Mouse (Mus musculus) hindbrain, embryonic 11.5 days (tissue): ENCODE results near the gene Rdh16f2. TPM values are rescaled to one million over a fixed set of nuclear protein-coding genes. Genes with fewer than 3 reads are reported as not detected.
"Not testable (repeated sequence)": the region's sequence is repeated elsewhere in the genome, so short reads cannot be mapped to it uniquely, and the experiment has no call there.

Experiments used
- ATAC-seq: fragments of 200-750 bp; cut with Nextera tagmentation; 2 replicates; pipeline ENCODE4 v1.8.0; 2017; ENCODE audit warnings: mild to moderate bottlenecking, moderate TSS enrichment, moderate library complexity; ENCODE audit not compliant: low FRiP score
- DNase-seq: peaks from one replicate; pipeline ENCODE4 v3.0.0-alpha.2; 2015; ENCODE audit warnings: low spot score
- H3K27ac ChIP-seq: fragments of 300-500 bp; sonication (generic); 2 replicates; pipeline ENCODE4 v1.5.1; 2014; ENCODE audit warnings: mild to moderate bottlenecking, low read depth, low read length
- H3K27me3 ChIP-seq: fragments of 300-500 bp; sonication (generic); 2 replicates; pipeline ENCODE4 v1.6.1; 2014; ENCODE audit warnings: mild to moderate bottlenecking, low read length, moderate library complexity, mixed read lengths; ENCODE audit not compliant: control insufficient read depth, insufficient read depth
- H3K36me3 ChIP-seq: fragments of 300-500 bp; sonication (generic); 2 replicates; pipeline ENCODE4 v1.6.1; 2014; ENCODE audit warnings: mild to moderate bottlenecking, low read length, moderate library complexity, mixed read lengths; ENCODE audit not compliant: control insufficient read depth, insufficient read depth
- H3K4me1 ChIP-seq: fragments of 300-500 bp; sonication (generic); replicated peaks from 2 replicates; pipeline ENCODE4 v1.6.1; 2014; ENCODE audit warnings: low read length, mixed read lengths; ENCODE audit not compliant: control insufficient read depth, insufficient read depth
- H3K4me2 ChIP-seq: fragments of 300-500 bp; sonication (generic); replicated peaks from 2 replicates; pipeline ENCODE4 v1.6.1; 2014; ENCODE audit warnings: mild to moderate bottlenecking, low read depth, low read length
- H3K4me3 ChIP-seq: fragments of 300-500 bp; sonication (generic); 2 replicates; pipeline ENCODE4 v1.5.1; 2014; ENCODE audit warnings: low read depth, low read length
- H3K9ac ChIP-seq: fragments of 300-500 bp; sonication (generic); 2 replicates; pipeline ENCODE4 v1.6.1; 2014; ENCODE audit warnings: low read depth, low read length
- H3K9me3 ChIP-seq: fragments of 300-500 bp; sonication (generic); 2 replicates; pipeline ENCODE4 v1.6.1; 2016; ENCODE audit warnings: low read length; ENCODE audit not compliant: control insufficient read depth
- WGBS: fragments of 180-500 bp; shearing (Covaris S2); extraction: QIAGEN DNeasy Blood & Tissue Kit; methylation state at CpG from one replicate; pipeline ENCODE4 v1.1.7; 2014; 5-methylcytosine and 5-hydroxymethylcytosine counted together
- polyA plus RNA-seq: library from polyadenylated mRNA; unstranded; fragments of >200 nt; fragmentation: Nextera tagmentation; extraction: Ambion mirVana; gene quantifications from 2 replicates; pipeline ENCODE4 v1.2.1, GENCODE M21; 2014

Rdh16f2 gene
- polyA plus RNA-seq, 1 experiment from 2014 or later: not detected

GRCm38 (mm10) chr10:127879155-127879688 lies 12.9 kb downstream of the Rdh16f2 start:
- ATAC-seq (no peak), DNase-seq (no peak)
- Histone ChIP-seq H3K4me3 (no peak overlapping the region), H3K4me1 (no peaks in the 10 kb centered on the region), H3K27ac (no peak overlapping the region), H3K36me3 (no peaks in the 10 kb centered on the region), H3K4me2 (no peak overlapping the region), H3K27me3 (no peaks in the 10 kb centered on the region), H3K9ac (no peak overlapping the region), H3K9me3 (no peaks in the 10 kb centered on the region)
- WGBS: 83% methylated on average over 3 of the region's 3 CpGs

DNA sequence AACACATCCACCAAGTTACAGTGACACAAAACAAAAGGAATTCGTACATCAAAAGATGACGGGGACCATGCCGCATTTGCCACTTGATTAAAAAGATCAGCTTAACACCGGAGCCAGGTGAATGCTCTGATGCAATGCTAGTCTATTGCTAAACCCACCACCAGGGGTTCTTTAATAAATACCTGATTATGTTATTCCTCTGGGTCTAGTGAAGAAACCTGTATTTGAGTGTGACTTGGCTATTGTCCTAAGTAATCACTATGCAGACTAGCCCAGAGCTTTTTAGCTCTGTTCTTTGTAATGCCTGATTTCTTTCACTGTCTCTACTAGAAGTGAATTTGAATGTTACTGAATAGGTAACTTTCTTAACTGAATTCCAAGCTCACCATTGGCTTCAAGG lies 14.8 kb downstream of the Rdh16f2 start:
- ATAC-seq (no peak), DNase-seq (no peak)
- Histone ChIP-seq H3K36me3 (no peaks in the 10 kb centered on the region), H3K4me3 (no peak overlapping the region), H3K4me2 (no peak overlapping the region), H3K27ac (no peak overlapping the region), H3K27me3 (no peaks in the 10 kb centered on the region), H3K9ac (no peak overlapping the region), H3K4me1 (no peaks in the 10 kb centered on the region), H3K9me3 (no peaks in the 10 kb centered on the region)
- 88% methylated on average over 4 of the region's 4 CpGs for whole genome bisulfite sequencing

- Histone ChIP-seq H3K4me2 (no peak overlapping the region), H3K27ac (no peak overlapping the region), H3K4me3 (no peak overlapping the region), H3K36me3 (no peaks in the 10 kb centered on the region), H3K27me3 (no peaks in the 10 kb centered on the region), H3K9ac (no peak overlapping the region), H3K4me1 (no peaks in the 10 kb centered on the region), H3K9me3 (no peaks in the 10 kb centered on the region)
- DNase-seq (no peak), ATAC-seq (no peak)
- WGBS: 79% methylated on average over 1 of the region's 1 CpGs
These were observed 20.3 kb downstream of the Rdh16f2 start for GRCm38 (mm10) chr10:127886551-127886950.

GRCm38 (mm10) chr10:127886971-127887370 lies 20.7 kb downstream of the Rdh16f2 start:
- Histone ChIP-seq H3K36me3 (no peaks in the 10 kb centered on the region), H3K9me3 (no peaks in the 10 kb centered on the region), H3K4me1 (no peaks in the 10 kb centered on the region), H3K4me3 (no peak overlapping the region), H3K9ac (no peak overlapping the region), H3K4me2 (no peak overlapping the region), H3K27ac (no peak overlapping the region), H3K27me3 (no peaks in the 10 kb centered on the region)
- DNase-seq (no peak), ATAC-seq (no peak)
- WGBS: 81% methylated on average over 4 of the region's 4 CpGs

GRCm38 (mm10) chr10:127888605-127889004 lies 22.3 kb downstream of the Rdh16f2 start, which contains the start of gene Rdh7:
Gene Rdh7 (minus strand): TSS chr10:127888817.
- no peaks in the 10 kb centered on the region for H3K27me3 ChIP-seq
- H3K27ac ChIP-seq: no peak within 1 kb of the TSS
- ATAC-seq: no peak
- H3K4me2 ChIP-seq: no peak within 1 kb of the TSS
- H3K4me3 ChIP-seq: no peak within 1 kb of the TSS
- no peak for DNase-seq
- no peaks in the 10 kb centered on the region for H3K9me3 ChIP-seq
- H3K36me3 ChIP-seq: no peaks in the 10 kb centered on the region
- no peak within 1 kb of the TSS for H3K9ac ChIP-seq
- H3K4me1 ChIP-seq: no peaks in the 10 kb centered on the region

DNA sequence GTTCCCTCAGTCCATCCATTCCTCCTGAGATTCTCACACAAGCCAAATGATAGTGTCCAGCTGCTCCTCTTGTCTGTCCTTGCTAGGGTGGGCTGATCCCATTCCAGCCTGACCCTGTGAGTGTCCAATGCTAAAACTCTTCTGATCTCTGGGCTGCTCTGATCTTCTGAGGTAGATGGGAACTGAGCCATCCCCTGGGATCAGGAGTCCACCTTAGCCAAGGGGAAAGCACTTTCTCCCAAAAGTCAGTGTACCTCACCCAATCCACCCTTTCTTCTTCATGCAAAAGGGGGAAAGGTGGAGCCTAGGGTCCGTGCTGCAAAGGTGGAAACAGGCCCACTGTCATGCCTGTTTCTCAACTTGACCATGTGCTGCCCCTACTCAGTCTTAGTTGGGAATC lies 25.2 kb downstream of the Rdh16f2 start:
- Histone ChIP-seq H3K9ac (no peak overlapping the region), H3K4me1 (no peaks in the 10 kb centered on the region), H3K4me3 (no peak overlapping the region), H3K27ac (no peak overlapping the region), H3K36me3 (no peaks in the 10 kb centered on the region), H3K27me3 (no peaks in the 10 kb centered on the region), H3K4me2 (no peak overlapping the region), H3K9me3 (no peaks in the 10 kb centered on the region)
- DNase-seq: no peak
- 76% methylated on average over 1 of the region's 1 CpGs for WGBS
- ATAC-seq: no peak

DNA sequence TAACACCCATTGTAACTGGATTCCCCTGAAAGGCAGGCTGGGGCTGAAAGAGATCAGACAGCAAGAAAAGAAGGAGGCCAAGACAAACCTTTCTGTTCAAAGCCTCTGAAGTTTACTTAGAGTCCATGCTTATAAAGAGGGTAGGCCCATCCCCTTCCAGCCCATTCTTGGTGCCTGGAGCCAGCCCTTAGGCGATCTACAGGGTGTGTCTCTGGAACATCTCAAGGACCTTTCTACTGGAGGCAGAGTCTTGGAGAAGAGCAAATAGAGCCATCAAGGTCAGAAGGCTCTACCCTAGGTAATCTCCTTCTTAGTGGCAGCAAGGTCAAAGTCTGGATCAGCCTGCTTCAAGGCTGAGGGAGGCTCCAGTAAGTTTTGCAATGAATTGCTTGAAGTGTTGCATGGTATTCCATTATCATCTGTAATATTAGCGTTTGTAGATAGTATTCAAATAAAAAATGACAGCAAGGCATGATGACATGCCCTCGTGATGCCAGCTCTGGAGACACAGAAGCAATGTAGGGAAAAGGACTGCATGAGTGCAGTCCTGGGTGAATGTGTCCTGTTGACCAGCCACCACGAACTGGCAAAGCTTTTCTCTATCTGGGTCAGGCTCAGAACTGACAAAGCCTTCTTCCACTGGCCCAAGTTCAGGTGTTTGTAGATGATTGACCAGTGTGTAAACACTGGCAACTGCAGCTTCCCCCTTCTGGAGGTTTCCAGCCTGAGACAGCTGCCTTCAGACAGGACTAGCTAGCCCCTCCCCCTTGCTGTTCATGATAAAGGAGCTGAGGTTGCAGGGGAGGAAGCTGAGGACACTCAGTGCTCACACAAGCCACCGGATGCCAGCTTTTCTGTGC lies 27.1 kb downstream of the Rdh16f2 start:
- ATAC-seq, H3K9ac ChIP-seq, H3K27ac ChIP-seq, DNase-seq, H3K4me1 ChIP-seq, H3K36me3 ChIP-seq, H3K27me3 ChIP-seq, H3K4me3 ChIP-seq, H3K4me2 ChIP-seq, H3K9me3 ChIP-seq: not testable (repeated sequence)
- 67% methylated on average over 5 of the region's 5 CpGs for WGBS

DNA sequence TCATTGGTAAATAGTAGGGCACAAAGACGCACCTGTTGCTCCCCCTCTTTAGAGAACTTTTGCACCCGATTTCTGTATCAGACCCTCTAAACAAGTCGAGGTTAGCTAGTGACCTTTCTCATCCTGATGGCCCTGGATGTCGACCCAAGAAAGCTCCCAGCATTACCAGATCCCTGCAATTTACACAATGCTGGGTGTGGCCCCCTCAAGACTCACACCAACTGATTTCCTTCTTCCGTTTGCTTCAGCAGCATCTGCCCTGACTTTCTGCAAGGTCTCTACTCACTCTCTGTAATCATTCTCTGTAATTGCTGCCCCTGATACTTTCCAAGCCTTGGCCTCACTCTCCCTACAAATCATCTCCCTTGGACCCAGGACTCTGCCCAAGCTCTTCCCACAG lies 30.4 kb downstream of the Rdh16f2 start:
- Histone ChIP-seq H3K9me3 (no peaks in the 10 kb centered on the region), H3K36me3 (no peaks in the 10 kb centered on the region), H3K27me3 (no peaks in the 10 kb centered on the region), H3K27ac (no peak overlapping the region), H3K9ac (no peak overlapping the region), H3K4me2 (no peak overlapping the region), H3K4me3 (no peak overlapping the region), H3K4me1 (no peaks in the 10 kb centered on the region)
- 69% methylated on average over 5 of the region's 5 CpGs for WGBS
- ATAC-seq (no peak), DNase-seq (no peak)

- H3K4me3 ChIP-seq: no peak overlapping the region
- no peak overlapping the region for H3K27ac ChIP-seq
- H3K36me3 ChIP-seq: no peaks in the 10 kb centered on the region
- WGBS: 92% methylated on average over 3 of the region's 3 CpGs
- no peaks in the 10 kb centered on the region for H3K4me1 ChIP-seq
- DNase-seq: no peak
- H3K27me3 ChIP-seq: no peaks in the 10 kb centered on the region
- H3K9ac ChIP-seq: no peak overlapping the region
- no peak for ATAC-seq
- no peak overlapping the region for H3K4me2 ChIP-seq
- no peaks in the 10 kb centered on the region for H3K9me3 ChIP-seq
These were observed 31.2 kb downstream of the Rdh16f2 start for GRCm38 (mm10) chr10:127897506-127897905.
